Mouse (Mus musculus): ENCODE measurements around the gene Prkrip1.
A peak's percentile ranks its signal among the peaks of the same experiment; 100 is the strongest.
"Not testable (repeated sequence)": the region's sequence is repeated elsewhere in the genome, so short reads cannot be mapped to it uniquely, and the experiment has no call there.

Gene Prkrip1

DNA sequence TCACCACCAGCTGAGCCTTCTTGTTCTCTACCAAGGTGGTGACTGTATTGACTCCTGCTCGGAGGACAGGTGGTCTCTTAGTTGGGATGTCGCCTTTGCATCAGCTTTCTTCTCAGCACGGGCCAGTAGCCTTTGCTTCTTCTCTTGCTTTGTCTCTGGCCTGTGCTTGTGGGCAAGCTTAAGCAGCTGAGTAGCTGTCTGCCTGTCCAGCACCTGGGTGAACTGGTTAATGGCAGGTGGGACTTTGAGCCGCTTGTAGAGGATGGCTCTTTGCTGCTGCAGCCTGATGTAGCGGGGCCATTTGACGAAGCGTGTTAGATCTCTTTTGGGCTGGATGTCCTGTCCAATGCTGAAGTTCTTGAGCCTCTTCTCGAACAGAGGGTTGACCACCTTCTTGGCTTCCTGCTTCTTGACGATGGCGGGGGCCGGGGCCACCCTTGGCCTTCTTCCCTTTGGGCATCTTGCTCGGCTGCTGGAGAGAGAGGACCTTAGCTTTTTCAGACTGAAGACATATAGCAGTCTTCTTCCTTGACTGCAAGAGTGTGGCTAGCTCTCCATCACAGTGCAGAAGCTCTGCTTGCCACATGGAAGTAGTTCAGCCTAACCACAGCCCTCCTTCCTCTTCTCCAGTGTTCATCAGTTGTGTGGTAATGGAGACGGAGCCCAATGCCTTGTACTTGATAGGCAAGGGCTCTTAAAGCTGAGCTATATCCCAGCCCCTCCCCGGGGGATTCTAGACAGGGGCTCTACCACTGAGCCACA, 12.8 kb upstream of the Prkrip1 start:
- not testable (repeated sequence) for DNase-seq

DNA sequence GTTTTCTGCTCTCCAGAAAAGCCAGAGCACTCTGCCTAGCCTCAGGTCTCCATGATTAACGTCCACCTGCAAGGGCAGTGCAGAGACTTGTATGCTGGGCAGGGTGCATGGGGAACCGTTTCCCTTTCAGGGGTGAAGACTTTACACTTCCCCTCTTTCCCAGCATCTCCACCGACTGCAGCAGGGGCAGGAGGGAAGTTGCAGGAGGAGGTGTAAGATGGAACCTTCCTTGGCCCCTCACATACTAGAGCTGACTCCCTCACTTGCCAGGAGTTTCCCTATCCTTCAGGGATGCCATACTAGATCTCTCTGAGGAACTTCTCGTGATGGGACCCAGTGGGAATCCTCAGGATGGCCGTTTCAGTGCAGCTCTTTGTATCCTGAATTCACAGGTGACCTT, 11.8 kb upstream of the Prkrip1 start:
- DNase-seq = no peak

DNA sequence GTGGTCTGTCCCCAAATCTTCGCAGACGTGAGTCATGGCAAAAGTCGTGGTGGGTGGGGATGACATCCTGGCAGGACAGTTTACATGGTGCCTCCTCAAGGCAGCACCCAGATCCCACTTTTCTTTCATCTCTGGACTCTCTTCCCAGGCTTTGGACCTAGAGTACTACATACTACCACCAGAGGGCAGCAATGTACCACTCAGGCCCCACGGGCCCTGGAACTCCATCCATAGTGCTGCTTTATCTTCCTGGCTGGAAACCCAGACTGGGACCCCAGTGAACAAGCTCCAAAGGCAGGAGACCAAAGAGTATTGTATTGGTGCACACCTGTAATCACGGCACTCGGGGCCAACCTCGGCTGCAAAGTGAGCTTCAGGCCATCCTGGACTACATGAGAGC, 3.1 kb upstream of the Prkrip1 start:
- DNase-seq = peak; percentile 65

DNA sequence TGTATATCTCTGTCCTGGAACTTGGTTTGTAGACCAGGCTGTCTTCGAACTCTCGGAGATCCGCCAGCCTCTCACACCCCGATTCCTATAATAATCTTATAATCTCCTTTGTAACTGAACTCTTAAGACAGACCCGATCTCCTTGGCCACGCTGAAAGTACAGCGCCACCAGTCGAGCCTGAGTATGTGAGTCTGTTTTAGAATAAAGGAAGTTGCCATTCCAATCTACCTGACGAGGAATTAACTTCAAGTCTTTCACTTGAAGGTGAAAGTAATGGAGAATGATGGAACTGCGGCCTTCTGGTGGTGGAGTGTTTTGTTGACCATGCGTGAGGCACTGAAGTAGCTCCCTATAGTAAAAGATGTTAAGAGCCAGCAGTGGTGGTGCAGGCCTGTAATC, 763 bp upstream of the Prkrip1 start:
- DNase-seq = peak; percentile 23 to 31

DNA sequence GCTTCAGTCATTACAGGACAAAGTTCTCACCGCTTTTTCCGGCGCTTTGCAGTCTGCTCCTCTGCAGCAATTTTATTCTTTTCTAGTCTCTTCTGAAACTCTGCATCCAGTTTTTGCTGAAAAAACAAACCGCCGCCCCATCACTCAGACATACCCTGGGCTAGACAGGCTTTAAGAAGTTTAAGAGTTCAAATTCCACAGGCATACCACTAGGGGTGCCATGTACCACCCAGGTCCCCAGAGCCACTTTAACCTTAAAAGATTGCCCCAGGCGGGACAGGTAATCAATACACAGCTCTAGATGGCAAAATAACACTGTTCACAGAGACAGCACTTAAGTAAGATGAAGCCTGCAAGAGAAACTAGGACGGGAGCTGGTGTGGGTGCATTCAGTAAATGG, 6.9 kb downstream of the Prkrip1 start:
- peak in 1 of 2 experiments; percentile 29 for DNase-seq

DNA sequence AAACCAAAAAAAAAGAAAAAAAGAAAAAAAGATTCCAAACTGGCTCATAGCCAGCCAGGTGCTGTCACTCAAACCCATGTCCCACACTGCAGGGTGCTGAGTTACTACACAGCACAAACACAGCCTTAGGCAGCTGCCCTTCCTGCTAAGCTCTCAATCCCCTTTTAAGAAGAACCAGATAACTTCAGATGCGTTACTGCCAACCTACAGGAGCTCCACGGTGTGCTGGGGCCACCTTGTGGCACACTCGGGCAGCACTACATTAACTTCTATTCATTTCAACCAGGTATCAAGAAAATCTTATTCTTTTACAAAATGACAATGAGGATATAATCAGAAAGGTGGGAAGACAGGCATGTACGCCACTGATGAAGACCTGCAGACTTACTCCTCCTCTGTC, 12.0 kb downstream of the Prkrip1 start:
- peak; percentile 78 to 83 for DNase-seq

DNA sequence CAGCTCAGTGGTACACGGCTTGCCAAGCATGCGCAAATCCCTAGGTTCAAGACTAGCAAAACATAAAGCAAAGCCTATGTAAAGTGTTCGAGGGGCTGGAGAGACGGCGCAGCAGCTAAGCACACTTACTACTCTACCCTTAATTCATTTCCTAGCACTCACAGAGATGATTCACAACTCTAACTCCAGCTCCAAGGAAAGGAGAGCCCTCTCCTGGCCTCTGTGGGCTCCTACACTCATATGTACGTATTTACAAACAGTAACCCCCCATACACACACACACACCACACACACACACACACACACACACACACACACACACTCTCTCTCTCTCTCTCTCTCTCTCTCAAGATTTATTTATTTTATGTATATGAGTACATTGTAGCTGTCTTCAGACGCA, 15.0 kb downstream of the Prkrip1 start:
- DNase-seq = no peak

DNA sequence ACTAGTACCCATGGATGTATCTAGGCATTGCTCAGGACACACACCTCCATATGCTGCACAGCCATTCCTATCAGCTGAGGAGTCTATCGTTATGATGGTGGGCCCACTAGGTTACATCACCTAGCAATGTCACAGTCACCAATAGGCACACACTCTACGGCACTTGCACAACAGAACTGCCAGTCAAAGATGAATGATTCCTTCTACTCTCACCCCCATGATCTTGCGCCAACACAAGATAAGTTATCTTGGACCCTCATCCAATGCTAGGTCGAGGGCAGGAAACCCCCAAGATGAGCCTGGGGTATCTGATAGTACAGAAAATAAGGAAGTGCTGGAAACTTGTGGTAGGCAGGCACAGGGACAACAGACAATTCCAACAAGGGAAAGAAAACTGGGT, 15.9 kb downstream of the Prkrip1 start:
- DNase-seq = no peak

DNA sequence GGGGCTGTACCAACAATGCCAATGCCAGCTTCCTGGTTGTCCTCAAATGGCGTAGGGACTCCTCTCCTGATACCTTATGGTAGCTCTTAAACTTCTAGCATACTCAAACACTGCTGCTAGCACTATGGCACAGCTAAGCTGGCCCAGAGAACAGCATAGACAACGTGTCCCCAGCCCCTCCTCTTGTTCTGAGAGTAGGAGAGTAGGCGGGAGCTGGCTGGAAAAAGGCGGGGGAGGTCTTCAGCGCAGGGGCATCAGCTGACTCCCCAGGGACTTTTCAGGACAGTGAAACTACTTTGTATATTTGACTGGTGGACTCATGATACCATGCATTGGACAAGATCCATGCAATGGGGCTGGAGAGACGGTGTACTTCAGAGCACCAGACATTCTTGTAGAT, 16.7 kb downstream of the Prkrip1 start:
- DNase-seq = no peak

DNA sequence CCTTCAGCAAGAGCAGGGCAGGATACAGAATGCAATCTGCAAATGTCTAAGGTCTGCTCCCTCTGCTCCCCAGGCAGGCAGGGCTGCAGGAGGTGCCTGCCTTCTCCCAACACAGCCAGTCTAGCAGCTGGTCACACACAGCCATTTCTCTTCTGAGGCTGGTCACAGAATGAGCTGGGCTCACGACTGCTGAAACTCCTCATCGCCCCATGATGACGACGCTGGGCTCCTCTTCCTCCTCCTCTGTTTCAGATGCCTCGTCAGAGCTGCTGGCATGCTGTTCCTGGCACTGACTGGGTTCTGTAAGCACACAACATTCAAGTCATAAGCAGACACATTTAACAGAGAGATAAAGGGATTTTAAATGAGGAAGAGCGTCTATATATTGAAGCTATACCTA, 17.6 kb downstream of the Prkrip1 start:
- DNase-seq = no peak

DNA sequence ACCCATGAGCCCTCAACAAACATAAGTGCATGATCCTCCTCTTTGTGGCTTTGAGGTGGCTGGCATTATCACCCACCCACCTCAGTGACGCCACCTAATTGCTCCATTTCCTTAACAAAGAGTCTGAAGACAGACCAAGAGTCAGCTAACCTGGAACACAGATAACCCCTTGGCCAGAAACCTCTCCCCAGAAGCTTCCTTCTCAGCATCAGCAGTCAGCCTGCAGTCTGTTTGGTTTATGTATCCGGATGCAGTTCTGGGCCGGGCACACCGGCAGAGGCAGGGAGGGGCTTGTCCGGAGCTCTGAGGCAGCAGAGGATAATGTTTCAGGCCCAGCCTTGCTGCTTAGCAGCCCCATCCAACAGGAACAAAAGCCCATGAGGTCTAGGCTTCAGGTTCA, 19.2 kb downstream of the Prkrip1 start:
- DNase-seq = no peak

DNA sequence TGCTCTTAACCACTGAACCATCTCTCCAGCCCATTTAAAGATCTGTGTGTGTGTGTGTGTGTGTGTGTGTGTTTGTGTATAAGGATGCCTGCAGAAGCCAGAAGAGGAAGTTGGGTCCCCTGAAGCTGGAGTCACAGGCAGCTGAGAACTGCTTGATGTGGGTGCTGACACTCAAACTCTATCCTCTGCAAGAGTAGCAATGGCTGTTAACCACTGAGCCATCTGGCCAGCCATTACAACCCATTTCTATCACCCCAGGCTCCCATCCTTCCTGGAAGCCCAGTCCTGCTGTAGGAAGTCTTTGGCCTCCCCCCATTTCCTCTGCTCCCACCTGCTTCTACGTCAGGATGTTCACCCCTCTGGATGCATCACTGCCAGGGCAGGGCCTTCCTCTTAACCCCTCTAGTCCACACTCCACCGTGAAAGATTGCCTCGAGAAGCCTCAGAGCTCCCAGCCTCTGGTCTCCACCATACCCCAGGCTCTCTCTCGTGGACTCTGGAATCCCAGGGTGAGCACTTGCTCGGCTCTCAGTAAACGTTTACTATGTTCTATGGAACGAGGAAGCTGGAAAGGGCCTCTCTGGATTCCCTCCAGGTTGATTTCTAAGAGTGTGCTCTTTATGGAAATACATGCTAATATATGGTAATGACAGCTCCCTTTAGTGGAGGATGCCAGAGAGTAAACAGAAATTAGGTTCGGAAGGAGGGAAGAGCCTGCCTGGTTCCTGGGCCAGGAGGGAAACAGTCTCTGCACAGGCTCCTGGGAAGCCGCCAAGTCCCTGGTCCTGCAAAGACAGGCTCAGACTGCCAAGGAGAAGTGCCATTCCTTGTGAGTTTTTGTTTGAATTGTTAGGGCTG, 24.9 kb downstream of the Prkrip1 start:
- peak; percentile 30 to 34 for DNase-seq

DNA sequence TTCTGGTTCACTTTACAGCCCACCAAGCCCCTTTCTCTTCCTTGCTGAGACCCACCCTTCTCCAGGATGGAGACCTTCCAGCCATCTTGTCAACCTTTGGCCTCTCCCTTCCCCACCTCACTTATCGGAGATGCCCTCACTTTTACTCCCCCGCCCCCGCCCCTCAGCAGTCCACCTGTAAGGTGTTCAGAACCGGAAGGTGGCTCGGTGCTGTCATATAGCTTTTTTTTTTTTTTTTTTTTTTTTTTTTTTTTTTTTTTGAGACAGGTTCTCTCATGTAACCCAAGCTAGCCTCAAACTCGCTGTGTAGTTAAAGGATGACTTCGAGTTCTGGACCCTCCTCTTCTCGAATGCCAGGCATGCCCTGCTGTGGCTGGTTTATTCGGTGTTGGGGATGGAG, 25.8 kb downstream of the Prkrip1 start:
- DNase-seq = no peak

DNA sequence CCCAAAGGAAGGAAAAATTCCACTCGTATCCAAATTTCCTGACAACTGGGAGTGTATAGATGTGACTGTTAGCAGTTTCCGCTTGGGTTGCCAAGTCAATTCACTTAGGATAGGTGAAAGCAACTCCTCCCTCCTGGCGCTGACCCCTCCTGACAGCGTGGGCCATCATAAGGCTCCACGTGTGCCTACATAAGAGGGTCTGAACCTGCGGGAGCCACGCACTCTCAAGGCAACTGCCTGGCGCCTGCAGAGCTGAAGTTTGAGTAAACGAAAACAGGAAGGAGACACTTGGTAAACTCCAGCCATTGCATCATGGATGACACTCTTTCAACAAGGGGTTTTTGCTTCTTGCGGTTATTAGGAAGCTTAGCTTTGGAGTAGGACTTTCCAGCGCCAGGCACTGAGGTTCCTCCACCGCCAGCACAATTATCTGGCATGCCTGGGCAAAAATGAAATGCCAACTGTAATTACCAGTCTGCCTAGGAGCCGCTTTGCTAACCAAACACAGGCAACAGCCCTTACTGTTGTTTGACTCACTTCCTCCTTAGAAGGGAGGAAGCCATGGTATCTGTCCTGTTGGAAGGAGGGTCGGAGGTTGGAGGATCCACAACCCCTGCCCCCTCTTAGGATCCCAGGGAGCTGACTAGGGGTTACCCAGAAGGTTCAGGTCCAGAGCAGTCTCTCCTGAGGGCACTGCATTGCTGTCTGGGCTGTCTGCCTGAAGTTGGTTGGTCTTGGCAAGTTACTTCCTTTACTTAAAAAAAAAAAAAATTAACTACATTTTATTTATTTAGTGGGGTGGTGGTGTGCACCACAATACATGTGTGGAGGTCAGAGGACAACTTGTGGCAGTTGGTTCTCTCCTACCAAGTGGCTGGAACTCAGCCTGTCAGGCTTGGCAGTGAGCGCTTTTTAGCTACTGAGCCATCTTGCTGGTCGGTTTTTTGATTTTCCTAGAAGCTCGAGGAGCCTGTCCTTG, 27.1 kb downstream of the Prkrip1 start:
- peak; percentile 45 to 46 for DNase-seq

DNA sequence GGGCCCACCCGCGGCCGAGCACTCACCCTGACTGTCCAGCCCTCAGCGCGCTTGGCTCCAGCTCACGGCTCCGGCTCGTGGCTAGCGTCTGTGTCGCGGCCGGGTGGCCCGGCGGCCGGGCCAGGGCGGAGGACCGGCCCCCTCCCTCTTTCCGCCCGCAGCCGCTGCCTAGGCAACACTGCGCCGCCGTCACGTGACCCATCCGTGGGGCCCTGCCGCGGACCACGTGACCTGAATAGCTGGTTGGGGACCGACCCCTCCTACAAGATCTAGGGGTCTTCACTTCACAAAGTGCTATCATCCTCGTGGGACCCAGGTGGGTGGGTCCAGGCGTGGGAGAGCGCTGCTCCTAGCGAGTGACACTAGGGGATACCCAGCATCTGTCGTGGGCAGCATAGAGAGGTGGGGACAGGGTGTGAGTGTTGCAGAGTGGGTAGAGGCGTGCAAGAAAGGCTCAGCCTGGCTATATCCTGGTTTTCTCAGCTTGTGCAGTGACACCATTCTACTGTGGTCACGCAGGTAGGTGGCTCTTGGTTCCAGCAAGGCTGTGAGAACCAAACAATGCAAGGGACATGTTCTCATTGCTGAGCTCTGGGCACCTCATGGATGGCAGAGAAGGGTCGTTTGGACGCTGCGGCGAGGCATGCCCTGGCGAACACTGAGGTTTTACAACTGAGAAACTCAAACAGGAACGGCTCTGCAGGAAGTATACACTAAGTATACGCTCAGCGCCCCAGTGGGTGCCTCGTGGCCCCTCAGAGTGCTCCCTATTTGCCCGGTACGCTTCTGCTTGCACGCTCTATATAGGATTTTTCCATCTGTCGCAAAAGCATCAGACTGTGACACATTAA, 28.0 kb downstream of the Prkrip1 start, which contains the start of gene Orai2:
Gene Orai2, minus strand, starts transcription at position 202 of the 851 bp plus-strand sequence.
- DNase-seq = peak; percentile 86 to 87

DNA sequence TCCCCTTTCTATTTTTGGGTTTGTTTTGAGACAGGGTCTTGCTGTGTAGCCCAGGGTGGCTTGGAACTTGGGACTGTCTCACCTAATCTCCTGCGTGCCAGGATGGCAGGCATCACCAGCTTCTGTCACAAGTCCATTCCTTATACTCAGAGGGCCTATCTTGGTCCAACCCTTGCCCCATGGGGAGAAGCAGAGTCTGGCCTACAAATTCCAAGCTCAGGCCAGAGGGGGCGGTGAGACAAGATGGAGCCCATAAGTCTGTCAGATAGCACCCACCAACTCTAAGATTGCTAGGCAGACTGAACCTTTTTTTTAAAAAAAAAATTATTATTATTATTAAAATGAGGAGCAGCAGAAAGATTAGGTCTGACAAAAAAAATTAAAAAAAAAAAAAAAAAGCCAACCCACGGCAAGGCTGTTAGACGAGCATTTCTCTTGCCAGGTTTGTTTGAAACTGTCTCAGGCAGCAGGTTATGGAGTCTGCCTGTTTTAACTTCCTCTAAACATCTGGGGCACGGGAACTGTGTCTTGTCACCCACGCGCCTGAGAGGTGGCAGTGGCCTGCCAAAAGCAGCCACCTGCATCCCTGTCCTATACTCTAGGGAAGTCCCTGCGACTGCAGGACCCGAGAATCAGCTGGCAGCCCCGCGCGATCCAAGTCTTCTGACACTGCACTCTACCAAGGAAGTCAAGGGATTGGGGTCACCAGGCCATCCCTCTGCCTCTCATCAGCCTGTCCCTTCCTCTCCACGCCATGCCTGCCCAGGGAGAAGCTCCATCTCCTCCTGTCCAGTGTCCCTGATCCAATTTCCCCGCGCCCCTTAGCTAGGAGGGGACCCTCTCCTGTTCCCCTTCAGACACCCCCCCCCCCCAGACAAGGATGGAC, 28.9 kb downstream of the Prkrip1 start:
- peak; percentile 70 to 76 for DNase-seq

DNA sequence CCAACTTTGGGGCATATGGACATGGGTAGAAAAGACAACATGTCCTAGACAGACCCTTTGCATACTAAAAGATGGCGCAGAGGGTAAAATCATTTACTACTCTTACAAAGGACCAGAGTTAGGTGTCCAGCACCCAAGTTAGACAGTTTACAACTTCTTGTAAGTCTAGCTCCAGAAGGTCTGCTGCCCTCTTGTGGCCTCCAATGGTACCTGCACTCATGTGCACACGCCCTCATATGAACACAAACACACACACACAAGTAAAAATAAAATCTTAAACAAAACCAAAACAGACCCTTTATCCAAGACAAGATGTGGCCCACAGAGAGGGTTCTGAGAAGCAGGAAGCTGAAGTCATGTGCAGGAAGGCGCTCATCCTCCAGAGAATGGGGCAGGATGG, 30.7 kb downstream of the Prkrip1 start:
- peak; percentile 27 to 37 for DNase-seq

DNA sequence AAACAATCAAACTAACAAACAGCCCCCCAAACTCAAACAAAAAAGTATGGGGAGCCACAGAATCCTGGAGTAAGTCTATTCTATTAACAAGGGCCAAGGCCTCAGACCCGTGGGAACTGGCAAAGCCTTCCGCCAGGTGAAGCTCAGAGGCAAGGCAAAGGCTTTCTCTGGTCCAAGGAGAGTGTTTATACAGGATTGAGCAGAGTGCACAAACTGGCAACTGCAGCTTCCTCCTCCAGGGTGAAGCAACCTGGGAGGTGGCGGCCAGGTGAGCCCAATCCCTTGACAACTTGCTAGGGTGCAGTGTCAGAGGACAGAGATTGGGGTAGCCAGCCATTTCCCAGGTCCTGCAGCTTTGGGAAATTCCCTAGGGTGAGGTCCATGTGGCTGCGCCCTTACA, 31.5 kb downstream of the Prkrip1 start:
- DNase-seq = no peak

DNA sequence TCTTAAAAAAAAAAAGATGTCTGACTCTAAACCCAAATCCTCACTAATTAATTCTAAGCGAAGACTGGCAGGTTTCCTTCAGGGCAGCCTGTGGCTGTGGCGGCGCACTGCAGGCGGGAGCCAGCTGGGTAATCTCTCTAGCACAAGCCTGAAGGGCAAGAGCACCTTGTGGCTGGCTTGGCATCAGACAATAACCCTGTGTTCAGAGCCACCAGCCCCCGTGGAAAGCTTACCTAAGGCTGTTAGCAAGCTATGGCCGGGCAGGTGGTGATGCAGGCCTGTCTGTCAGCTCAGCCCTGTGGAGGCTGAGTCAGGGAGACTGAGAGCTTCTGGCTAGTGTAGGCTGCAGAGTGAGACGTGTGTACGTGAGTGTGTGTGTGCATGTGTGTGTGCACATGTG, 33.5 kb downstream of the Prkrip1 start:
- no peak for DNase-seq

DNA sequence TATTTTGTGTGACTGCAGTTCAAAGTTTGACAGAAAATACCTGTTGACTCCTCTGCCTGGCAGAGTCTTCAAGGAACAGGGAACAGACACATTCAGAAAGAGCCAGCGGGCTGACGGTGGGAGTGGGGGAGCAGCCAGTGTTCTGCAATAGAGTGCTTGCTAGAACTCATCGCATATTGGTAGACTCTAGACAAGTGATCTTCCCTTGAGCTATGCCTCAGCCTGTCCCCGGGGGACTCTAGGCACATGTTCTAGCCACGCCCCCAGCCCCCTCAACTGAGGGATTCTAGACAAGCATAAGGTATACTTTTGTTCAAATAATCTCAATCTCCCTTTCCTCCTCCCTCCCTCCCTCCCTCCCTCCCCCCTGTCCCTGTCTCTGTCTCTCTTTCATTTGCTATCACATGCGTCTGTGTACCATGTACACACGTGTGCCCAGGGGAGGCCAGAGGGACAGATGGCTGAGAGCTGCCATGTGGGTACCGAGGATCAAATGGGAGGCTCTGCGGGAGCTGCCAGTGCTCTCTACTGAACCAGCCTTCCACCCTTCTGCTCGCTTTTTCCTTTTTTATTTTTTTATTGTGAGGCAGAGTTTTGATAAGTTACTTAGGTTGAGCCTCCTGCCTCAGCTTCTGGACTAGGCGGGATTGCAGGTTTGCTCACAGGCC, 34.8 kb downstream of the Prkrip1 start:
- no peak for DNase-seq
